Mouse (Mus musculus) lung, embryonic 16.5 days (tissue): ENCODE measurements at regions not wholly inside any gene's neighbourhood (a gene's known extent, or its start where the extent isn't known, plus 50 kb on each side); places are given as distances from the start of the nearest gene placed in this dataset.

Experiments used
- ATAC-seq: fragments of 200-750 bp; cut with Nextera tagmentation; 2 replicates; pipeline ENCODE4 v1.8.0; 2017; ENCODE audit warnings: low read depth, mild to moderate bottlenecking, moderate library complexity
- H3K27ac ChIP-seq: fragments of 300-500 bp; sonication (generic); 2 replicates; pipeline ENCODE4 v1.5.1; 2014; ENCODE audit warnings: mild to moderate bottlenecking, control low read depth, low read length
- H3K27me3 ChIP-seq: fragments of 300-500 bp; sonication (generic); 2 replicates; pipeline ENCODE4 v1.6.1; 2014; ENCODE audit warnings: low read depth, low read length, mixed read lengths; ENCODE audit not compliant: control insufficient read depth, insufficient read depth
- H3K36me3 ChIP-seq: fragments of 300-500 bp; sonication (generic); 2 replicates; pipeline ENCODE4 v1.6.1; 2014; ENCODE audit warnings: low read length; ENCODE audit not compliant: control insufficient read depth, insufficient read depth
- H3K4me1 ChIP-seq: fragments of 300-500 bp; sonication (generic); replicated peaks from 2 replicates; pipeline ENCODE4 v1.6.1; 2014; ENCODE audit warnings: low read length, mixed read lengths; ENCODE audit not compliant: control insufficient read depth, insufficient read depth
- H3K4me2 ChIP-seq: fragments of 300-500 bp; sonication (generic); 2 replicates; pipeline ENCODE4 v1.6.1; 2014; ENCODE audit warnings: low read depth, low read length, control low read depth
- H3K4me3 ChIP-seq: fragments of 300-500 bp; sonication (generic); 2 replicates; pipeline ENCODE4 v1.5.1; 2014; ENCODE audit warnings: mild to moderate bottlenecking, low read length, control low read depth
- H3K9ac ChIP-seq: fragments of 300-500 bp; sonication (generic); 2 replicates; pipeline ENCODE4 v1.6.1; 2014; ENCODE audit warnings: low read length, control low read depth
- H3K9me3 ChIP-seq: fragments of 300-500 bp; sonication (generic); 2 replicates; pipeline ENCODE4 v1.6.1; 2016; ENCODE audit warnings: low read length; ENCODE audit not compliant: control insufficient read depth
- WGBS: fragments of 180-500 bp; shearing (Covaris S2); extraction: QIAGEN DNeasy Blood & Tissue Kit; methylation state at CpG from one replicate; pipeline ENCODE4 v1.1.7; 2014; 5-methylcytosine and 5-hydroxymethylcytosine counted together

DNA sequence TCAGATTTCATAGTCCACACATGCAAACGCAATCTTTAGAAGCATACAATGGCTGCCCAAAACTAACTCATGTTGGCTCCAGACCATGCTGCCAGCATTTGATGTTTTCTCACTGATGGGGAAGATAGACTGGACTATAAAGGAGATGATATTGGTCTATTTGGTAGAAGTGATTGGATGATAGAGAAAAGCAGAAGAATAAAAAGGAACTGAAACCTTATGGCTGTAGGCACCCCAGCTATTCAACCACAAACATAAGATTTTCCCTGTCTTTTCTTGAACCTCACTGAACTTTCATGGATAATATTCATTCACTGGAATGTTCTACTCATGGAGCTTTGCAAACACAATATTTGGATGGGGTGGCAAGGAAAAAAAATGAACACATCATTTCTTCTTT, 65.7 kb upstream of the Irak1bp1 start:
- Histone ChIP-seq H3K9ac (no peak overlapping the region), H3K27ac (no peak overlapping the region), H3K4me3 (no peak overlapping the region), H3K27me3 (no peaks in the 10 kb centered on the region), H3K4me2 (no peak overlapping the region), H3K9me3 (no peaks in the 10 kb centered on the region), H3K4me1 (no peaks in the 10 kb centered on the region), H3K36me3 (no peaks in the 10 kb centered on the region)
- WGBS, result 72% methylated on average over 1 of the region's 1 CpGs
- no peak for ATAC-seq
